Mouse (Mus musculus) kidney, adult 2 months (tissue): ENCODE data around the gene Cd48.

ENCODE experiments used
- CTCF ChIP-seq: fragments of 200-500 bp; conservative IDR thresholded peaks from 2 replicates; pipeline ENCODE4 v1.5.1; 2011; ENCODE audit warnings: low read depth, mild to moderate bottlenecking, control low read depth, low read length, moderate library complexity, mixed read lengths; ENCODE audit not compliant: insufficient read depth, insufficient read length
- POLR2A ChIP-seq: fragments of 200-500 bp; IDR thresholded peaks from one replicate; pipeline ENCODE4 v1.6.1; 2011; ENCODE audit warnings: low read depth, low read length, control low read depth

DNA sequence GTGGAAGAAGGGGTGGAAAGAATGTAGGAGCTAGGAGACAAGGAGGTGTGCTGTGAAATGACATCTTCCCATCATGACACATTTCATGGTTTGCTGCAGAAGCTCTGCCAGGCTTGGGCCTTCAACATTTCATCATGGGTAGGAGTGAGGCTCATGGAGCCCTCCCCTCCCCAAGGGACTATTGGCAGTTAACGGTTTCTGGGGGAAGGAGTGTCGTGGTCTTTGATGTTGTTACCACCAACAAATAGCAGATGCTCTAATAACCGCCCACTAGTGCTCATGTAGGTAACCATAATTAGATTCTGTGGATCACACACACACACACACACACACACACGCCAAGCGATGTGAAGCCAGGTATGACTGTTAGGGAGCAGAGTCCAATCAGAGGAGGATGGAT is 29.1 kb upstream of the Cd48 start, which contains the start of gene Slamf7:
- no peak for TF ChIP-seq CTCF
- TF ChIP-seq POLR2A: no peak
